Mouse (Mus musculus) adrenal gland, postnatal 14 days (tissue): Measurements from ENCODE around the gene Gm16181. TPM values are rescaled to one million over a fixed set of nuclear protein-coding genes. Genes with fewer than 3 reads are reported as not detected.

Source experiments
- DNase-seq: peaks from one replicate; pipeline ENCODE4 v3.0.0; 2021; ENCODE audit warnings: mixed read lengths
- total RNA-seq: library from RNA; stranded (reverse); gene quantifications from 2 replicates; pipeline ENCODE4 v1.2.3, GENCODE M21; 2021

The Gm16181 gene
- total RNA-seq, 1 experiment from 2014 or later, result 0.67 TPM

DNA sequence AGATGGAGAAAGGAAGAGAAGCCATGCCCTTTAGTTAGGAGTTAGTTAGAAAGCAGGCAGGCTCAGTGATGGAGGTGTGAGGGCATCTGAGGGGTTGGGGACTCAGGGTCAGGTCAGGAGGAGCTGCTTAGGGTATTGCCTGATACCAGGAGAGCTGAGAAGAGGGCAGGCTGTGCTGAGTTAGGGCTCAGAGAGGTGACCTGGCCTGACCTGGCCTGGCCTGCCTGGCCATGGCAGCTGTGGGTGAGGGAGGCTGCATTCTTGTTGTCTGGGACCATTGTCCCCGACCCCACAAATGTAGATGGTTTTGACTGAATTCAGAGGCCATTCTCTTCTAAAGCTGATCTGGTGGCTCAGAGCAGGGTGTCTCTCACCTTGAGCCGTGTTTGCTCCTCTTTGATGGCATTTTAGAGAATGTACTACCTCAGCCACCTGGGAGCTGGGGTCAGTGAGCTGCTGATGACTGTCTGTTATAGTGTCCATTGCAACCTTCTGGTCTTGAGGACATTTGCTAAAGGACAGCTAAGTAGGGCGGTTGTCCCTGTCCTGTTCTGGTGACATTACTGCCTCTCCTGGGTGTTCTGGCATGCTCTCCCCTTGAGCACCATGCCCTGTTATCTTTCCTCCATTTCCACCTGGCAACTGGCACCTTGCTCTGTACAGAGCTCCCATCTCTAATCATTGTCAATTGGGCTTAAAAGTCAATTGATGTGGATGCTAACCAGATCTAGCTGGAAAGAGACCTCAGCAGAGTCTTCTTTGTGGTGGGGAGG is 29.9 kb downstream of the Gm16181 start:
- no peak for DNase-seq

DNA sequence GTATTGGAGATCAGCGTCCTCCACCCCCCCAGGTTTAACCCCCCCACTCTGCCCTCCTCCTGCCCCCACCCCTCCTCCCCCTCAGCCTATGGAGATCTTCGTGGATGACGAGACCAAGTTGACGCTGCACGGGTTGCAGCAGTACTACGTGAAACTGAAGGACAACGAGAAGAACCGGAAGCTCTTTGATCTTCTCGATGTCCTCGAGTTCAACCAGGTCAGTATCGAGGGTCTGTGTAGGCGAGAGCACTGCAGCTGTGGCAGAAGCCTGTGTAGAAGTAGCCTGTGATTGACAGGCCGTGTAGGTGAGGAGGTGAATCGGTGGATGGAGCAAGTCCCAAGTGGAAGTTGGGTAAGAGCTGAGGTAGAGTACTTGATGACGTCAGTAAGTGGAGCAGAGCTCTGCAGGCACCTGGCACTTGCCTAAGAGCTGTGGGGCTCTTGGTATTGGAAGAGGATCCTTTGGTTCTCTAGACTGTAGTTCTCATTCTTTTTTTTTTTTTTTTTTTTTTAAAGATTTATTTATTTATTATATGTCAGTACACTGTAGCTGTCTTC is 30.6 kb downstream of the Gm16181 start:
- DNase-seq, result no peak

DNA sequence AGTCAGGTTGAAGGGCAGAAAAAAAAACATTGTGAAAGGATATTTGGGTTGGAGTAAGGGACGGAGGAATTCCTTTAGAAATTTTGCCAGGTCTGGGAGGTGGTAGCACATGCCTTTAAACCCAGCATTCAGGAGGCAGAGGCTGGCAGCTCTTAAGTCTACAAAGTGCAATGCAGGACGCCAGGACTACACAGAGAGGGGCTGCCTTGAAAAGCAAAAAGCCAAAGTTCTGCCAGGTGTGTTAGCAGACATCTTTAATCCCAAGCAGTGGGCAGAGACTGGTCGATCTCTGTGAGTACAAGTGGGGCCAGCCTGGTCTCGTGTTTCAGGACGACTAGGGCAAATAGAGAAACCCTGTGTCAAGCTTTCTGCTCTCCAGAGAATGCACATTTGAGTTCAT is 31.3 kb downstream of the Gm16181 start:
- DNase-seq, result no peak

DNA sequence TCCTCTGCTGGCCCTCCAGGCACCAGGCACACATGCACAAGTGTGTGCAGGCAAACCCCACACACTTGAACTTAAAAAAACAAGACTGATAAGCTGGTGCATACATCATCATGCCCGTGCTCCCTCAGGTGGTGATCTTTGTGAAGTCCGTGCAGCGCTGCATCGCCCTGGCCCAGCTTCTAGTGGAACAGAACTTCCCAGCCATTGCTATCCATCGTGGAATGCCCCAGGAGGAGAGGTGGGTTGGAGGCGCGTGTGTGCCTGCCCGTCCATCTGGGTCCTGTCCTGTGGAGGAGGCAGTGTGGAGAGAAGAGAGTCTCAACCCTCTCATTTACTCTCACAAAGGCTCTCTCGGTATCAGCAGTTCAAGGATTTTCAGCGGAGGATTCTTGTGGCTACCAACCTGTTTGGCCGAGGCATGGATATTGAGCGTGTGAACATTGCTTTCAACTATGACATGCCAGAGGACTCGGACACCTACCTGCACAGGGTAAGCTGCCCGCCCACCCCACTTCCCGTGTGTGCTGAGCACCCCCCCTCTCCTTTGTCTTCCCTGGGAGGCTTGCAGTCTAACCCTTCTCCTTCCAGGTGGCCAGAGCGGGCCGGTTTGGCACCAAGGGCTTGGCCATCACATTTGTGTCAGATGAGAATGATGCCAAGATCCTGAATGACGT is 32.1 kb downstream of the Gm16181 start:
- DNase-seq, result peak; percentile 59

DNA sequence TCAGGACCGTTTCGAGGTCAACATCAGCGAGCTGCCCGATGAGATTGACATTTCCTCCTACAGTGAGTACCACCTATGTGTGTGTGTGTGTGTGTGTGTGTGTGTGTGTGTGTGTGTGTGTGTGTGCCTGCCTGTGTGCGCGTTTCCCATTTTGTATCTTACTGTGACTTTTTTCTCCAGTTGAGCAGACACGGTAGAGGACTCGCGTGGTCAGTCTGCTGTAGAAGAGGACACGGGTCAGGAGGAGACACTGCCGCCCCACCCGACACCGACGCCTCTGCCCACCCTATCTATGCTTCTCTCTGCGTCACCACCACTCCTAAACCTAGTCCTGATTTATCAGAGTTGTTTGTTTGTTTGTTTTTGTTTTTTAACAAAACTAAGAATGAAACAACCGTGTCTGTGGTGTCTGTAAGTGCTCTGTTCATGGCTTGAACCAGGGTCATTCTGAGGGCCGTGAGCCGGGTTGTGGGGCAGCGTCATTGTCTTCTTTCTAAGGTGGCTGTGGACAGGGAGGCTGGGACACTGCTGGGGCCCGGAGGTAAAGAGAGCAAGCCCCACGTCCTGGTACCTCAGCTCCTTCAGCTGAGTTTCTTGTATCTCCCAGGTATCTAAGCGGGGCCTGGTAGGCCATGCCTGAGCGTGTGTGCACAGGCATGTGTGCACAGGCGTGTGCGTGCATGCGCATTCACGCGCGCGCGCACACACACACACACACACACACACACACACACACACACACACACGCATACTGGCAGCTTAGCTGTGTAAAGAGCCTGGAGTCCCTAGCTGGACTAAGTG is 32.9 kb downstream of the Gm16181 start:
- no peak for DNase-seq

DNA sequence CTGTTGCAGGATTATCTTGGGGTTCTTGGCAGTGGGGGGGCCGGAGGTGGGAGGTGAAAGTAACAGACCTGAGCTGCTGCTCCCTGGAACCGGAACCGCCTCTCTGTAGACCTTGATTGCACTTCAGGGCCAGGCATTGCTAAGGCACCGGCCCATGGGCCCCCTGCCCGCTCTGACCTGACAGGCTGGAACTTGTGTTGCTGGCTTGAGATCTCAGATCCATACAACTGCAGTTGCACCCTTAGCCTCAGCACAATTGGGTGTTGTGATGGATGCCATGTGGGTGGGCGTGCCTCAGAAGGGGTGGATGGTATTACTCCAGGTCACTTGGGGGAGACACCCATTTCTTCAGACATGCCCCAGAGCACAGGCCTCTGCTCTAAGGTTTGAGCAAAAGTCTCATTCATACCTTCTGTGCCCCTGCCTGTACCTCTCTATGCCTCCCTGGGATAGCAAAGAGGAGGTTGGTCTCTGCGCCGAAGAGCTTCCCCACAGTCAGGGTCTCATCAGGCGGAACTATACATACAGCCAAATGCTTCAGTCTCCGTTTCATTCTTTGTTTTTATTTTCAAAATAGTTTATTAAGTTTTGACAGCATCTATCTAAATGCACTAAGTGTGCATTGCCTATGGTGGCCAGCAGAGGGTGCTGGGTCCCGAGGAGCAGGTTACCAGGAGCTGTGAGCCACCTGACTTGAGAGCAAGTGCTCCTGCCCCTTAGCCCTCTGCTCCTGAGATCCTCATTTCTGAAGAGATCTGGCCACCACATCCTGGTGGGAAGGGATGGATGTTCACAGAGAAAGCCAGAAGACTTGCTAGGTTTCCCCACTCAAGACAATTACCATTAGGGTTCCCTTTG is 33.8 kb downstream of the Gm16181 start:
- DNase-seq, result peak; percentile 83

DNA sequence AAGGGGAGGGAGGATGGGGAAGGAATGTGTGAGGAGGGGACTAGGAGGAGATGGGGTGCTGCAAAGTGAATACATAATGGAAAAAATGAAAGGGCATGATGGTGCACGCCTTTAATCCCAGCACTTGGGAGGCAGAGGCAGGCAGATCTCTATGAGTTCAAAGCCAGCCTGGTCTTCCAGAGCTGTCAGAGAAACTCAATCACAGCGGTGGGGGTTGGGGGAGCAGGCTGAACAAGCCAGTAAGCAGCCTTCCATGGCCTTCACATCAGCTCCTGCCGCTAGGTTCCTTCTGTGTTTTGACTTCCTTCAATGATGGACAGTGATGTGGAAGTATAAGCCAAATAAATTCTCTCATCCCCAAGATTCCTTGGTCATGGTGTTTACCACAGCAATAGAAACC is 34.7 kb downstream of the Gm16181 start:
- no peak for DNase-seq

DNA sequence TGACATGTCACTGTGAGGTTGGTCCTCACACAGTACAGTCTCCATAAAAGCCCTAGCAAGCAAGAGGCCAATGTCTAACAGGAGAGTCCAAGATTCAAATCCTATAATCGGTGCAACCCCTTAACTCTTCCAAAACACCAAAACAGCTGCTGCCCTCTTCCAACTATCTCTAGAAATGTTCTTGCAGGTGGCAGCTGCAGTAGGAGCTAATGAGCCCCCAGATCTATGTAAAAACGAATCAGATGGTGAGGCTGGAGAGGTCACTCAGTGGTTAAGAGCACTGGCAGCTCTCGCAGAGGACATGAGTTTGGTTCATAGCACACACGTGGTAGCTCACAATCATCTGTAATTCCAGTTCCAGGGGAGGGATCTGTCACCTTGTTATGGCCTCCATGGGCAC is 35.1 kb downstream of the Gm16181 start:
- DNase-seq, result no peak

DNA sequence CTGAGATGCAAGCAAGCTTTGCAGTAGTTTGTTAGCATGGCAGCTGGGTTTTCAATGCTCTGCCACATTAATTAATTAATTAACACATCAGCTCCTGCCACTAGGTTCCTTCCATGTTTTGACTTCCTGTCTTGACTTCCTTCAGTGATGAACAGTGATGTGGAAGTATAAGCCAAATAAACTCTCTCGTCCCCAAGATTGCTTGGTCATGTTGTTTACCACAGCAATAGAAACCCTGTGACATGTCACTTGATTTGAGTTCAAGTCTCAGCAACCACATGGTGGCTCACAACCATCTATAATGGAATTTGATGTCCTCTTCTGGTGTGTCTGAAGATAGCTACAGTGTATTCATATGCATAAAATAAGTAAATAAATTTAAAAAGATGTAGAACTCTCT is 36.7 kb downstream of the Gm16181 start:
- DNase-seq, result no peak

DNA sequence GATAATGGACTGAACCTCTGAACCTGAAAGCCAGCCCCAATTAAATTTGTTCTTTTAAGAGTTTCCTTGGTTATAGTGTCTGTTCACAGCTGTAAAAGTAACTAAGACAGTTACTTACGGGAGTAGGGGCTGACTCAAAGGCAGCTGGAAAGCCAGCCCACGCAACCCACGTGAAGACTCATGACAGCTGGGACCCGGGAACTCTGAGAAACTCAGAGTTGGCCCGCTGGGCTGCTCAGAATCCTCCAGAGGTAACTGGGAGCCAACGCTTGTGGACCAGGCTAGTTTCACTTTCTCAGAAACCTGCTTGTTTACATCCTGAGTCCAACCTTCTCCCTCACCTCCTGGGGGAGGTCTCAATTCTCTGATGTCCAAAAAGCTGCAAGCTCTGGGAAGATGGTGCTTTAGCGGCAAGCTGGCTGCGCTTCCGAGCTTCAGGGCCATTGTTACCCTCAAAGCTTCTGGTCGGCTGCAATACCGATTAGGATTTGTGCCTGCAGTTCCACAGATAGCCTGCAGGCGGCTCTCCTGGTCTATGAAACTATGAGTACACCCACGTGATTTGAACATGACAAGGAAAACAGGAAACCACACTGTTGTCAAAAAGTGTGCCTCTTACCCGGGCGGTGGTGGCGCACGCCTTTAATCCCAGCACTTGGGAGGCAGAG is 37.3 kb downstream of the Gm16181 start:
- DNase-seq, result peak; percentile 95

DNA sequence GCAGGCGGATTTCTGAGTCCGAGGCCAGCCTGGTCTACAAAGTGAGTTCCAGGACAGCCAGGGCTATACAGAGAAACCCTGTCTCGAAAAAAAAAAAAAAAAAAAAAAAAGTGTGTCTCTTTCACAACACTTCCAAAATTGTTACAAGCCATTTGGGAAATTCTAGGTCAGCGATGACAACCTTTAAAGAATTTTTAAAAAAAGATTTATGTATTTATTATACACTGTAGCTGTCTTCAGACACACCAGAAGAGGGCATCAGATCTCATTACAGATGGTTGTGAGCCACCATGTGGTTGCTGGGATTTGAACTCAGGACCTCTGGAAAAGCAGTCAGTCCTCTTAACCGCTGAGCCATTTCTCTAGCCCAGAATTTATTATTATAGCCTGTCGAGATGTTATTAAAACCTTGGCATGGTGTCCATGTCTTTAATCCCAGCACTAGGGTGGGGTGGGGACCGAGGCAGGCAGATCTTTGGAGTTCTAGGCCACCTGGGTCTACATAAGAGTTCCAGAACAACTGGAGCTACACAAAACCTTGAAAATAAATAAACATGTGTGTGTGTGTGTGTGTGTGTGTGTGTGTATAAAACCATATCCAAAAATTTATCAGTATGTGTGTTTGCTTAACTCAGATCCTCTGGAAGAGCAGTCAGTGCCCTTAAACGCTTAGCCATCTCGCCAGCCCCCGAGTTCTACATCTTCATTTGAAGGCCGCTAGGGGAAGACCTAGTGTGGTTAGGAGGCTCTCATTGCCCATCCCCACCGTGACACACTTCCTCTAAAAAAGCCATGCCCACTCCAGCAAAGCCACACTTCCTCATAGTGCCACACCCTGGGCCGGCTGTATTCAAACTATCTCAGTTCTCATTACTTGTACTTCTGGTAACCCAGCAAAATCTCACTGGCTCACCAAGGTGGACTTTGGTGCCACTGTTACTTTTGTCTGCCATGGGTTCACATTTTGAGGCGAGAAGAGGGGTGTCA is 38.2 kb downstream of the Gm16181 start:
- peak; percentile 66 for DNase-seq

DNA sequence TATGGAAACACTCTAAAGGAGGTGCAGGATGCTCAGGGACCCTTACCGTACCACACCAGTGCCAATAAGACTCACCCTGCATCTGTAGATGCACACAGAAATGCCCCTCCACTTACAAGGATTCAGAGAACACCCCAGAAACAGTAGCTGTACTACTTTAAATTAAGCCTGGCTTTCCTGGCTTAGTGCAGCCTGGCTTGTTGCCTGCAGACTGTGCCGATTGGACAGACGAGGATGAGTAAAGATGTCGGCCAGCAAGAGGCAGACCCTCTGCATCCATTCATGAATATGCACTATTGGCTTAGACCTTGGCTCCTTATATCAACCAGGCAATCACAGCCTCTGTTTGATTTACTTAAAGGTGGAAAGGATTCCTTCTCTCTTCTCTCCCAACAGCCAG is 39.0 kb downstream of the Gm16181 start:
- no peak for DNase-seq

DNA sequence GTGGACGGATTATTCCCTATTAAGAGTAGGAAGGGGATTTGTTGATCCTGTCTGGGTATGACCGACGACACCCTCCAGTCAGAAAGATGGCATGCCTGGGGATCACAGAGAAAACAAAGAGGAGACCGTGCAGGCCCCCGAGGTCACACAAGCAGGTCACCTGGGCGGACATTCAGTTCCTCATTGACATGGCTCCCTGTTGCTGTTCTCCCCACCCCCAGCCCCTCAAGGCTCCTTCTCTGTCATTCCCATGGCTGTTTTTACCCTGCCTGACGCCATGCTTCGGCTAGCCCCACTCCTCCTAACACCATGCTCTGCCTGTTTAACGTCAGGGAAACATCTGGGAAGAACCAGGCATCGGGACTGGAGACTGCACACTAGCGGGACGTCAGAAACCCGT is 41.0 kb downstream of the Gm16181 start:
- DNase-seq, result no peak

DNA sequence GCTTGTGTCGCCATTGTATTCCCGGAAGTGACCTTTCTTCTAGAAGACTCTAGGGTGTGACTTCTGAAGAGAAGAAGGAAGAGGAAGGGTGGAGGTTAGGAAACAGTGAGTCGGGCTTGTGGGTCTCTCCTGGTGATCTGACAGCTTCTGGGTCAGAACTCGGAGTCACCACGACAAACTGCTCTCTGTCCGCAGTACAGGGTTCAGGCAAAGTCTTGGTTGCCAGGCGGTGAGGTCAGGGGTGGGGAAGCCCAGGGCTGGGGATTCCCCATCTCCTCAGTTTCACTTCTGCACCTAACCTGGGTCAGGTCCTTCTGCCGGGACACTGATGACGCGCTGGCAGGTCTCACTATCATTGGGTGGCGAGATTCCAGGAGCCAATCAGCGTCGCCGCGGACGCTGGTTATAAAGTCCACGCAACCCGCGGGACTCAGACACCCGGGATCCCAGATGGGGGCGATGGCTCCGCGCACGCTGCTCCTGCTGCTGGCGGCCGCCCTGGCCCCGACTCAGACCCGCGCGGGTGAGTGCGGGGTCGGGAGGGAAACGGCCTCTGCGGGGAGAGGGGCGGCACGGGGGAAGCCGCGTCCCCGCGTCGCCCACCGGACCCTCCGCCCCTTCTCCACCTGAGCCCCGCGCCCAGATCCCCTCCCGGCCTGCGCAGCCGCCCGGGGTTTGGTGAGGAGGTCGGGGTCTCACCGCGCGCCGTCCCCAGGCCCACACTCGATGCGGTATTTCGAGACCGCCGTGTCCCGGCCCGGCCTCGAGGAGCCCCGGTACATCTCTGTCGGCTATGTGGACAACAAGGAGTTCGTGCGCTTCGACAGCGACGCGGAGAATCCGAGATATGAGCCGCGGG is 42.3 kb downstream of the Gm16181 start, which contains the start of gene H2-D1:
H2-D1 (plus strand) TSS at position 67 of the 859 bp plus-strand sequence.
- peak; percentile 100 for DNase-seq

DNA sequence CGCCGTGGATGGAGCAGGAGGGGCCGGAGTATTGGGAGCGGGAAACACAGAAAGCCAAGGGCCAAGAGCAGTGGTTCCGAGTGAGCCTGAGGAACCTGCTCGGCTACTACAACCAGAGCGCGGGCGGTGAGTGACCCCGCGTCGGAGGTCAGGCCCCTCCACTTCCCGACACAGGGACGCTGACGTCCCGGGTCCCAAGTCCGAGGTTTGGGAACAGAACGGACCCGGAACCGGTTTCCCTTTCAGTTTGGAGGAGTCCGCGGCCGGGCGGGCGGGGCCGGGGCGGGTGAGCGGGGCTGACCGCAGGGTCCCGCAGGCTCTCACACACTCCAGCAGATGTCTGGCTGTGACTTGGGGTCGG is 42.9 kb downstream of the Gm16181 start:
- DNase-seq, result peak; percentile 59

DNA sequence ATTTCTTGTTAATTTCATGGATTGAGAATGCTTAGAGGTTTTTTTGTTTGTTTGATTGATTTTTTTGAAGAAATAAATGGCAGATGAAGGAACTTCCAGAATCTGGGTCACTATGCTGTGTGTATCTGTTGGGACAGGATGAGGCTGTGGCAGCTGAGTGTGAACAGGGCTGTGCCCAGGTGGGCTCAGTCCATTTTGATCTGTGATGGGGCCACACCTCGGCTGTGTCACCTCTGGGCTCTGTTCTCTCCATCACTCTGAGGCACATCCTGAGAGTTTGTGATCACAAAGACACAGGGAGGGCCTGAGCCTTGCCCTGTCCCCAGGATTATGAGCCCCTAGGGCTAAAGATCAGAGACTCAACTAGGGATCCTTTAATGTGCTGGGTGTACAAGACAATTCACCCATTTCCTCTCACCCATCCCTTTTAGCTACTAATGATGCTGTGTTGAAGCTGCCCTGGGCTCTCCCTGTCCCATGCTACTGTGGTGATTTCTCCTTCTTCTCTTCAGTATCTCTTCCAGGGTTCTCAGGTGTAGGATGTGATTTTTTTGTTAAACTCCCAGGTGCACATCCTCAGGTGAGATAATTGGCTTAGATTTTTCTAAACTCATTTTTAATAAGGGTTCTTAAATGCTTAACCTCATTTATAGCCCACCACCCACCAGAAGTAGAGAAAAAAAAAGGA is 46.9 kb downstream of the Gm16181 start:
- no peak for DNase-seq

DNA sequence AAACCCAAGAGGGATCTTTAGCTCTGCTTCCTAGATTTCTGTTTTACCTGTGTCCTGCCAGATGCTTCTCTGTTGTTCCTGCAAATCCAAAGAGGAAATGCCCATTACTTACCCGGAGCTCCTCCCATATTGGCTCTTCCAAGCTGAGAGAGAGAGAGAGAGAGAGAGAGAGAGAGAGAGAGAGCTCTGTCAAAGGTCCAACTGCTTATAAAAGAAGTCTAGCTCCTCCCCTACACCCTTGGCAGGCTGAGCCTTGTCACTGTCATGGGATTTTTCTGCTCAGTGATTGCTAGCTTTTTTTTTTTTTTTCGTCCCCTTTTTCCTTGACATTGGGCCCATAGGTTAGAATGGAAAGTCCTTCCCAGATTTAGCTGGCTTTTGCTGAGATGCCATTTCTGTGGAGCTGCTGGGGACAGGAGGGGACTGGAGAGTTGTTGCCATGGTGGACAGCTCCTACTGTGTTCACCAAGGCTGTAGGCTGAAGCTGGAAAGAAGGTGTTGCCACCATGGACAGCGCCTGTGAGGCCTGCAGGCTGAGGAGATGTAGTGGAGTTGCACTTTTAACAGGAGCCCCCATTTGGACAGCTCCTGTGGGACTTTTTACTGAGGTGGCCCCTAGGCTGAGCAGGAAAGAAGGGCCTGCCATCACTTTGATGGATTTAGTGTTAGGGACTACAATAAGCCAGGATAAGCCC is 49.2 kb downstream of the Gm16181 start:
- DNase-seq, result peak; percentile 84

DNA sequence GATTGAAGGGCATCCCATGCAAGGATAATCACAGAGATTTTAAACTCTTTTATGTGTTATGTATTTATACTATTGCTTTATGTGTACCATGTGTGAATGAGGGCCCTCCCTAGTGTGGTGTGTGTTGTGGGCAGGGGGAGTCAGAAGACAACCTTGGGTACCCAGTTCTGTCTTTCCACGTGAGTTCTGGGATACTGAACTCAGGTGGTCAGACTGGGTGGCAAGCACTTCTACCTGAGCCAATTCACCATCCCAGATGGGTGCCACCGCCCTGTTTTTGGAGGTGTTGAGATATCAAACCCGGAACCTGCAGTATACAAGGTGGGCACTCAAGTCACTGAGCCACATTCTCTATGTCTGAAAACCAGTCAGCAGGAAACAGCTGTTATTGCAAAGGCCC is 51.6 kb downstream of the Gm16181 start:
- DNase-seq, result no peak
